Mouse (Mus musculus) testis, postnatal 10 days (tissue): ENCODE measurements around the gene Clps.

Experiments used
- DNase-seq: peaks from one replicate; pipeline ENCODE4 v3.0.0; 2021; ENCODE audit warnings: low spot score

The Clps gene

DNA sequence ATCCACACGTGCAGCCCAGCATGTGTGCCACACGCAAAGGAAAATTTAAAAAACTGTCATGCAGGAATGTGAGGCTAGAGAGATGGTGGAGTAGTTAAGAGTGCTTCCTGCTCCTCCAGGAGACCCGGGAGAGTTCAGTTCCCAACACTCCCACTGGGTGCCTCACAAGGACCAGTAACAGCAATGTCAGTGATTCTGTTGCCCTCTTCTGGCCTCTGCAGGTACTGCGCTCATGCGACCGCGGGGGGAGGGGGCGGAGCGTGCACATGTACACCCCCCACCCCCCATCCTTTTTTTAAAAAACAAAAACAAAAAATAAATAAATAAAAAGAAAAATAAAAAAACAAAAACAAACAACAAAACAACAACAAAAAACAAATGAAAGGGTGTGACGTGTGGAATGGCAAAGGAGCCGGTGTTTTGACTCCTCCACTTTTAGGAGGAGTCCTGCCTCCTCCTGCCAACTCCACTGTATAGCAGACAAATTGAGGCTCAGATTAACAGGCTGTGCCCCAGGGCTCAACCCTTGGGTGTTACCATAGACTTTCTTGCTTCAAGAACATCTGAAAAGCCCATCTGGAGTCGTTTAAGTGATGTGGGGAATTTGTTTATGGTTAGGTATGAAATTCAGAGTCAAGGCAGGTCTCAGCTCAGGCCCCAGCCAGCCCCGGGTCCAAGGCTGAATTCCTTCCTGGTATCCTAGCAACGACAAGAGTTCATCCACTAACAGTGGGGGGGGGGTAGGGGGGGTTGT lies 7.3 kb downstream of the Clps start:
- DNase-seq = peak; percentile 85

DNA sequence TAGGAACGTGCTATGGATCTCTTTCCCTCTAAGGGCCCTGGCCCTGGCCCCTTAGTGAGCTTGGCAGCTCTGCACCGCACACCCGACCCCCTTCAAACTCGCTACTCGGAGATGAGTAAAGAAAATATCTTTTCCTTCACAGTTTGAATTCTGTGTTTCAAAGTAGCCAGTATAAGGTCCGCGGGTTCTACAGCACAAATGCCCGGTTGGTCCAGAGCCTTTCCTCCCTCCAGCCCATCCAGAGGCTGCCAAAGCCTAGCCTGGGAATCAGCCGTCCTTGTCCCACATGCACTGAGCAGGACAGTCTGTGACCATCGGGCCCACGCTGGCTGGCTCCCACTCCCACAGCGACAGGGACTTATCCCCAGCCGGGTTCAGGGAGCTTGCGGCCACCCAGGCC lies 11.5 kb downstream of the Clps start, which contains the start of gene Clpsl2:
Gene Clpsl2, plus strand, starts transcription at position 301 of the 400 bp plus-strand sequence.
- no peak for DNase-seq

DNA sequence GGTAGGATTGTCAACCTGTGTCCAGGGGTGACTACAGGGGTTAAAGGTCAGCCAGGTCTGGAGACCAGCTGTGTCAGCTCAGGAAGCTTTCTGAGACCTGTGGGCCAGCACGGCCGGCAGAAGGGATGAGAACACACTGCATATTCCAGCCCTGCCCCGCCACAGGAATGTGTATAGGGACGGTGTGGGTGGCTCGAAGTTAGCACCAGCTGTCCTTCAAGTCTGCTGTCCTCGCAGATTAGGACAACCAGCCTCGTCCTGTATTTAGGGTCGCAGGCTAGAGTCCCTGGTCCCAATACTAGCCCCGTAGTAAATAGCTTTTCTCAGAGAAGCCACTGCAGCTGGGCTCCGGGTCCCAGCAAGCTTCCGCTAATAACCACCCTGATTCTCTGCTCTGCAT lies 12.0 kb downstream of the Clps start:
- DNase-seq = no peak

GRCm38 (mm10) chr17:28546925-28547324 lies 13.6 kb downstream of the Clps start:
- DNase-seq = no peak

GRCm38 (mm10) chr17:28537881-28538280 lies 22.7 kb downstream of the Clps start:
- DNase-seq = no peak

DNA sequence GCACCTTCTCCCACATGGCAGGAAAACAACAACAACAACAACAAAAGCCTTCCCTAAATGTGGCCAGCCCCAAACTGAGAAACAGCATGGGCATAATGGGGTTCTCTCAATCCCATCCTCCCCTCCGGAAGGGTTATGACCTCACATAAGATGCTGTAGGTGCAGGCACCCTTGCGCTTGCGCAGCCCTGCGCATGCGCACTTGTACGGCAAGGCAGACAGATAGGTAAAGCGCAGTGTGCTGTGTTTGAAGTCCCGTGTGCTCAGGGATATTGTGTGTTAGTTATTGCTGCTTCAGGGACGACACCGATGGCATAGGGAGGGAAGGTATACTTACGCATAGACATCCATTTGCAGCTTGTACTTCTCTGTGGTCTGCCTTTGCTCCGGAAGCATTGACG lies 27.2 kb downstream of the Clps start:
- DNase-seq = no peak

DNA sequence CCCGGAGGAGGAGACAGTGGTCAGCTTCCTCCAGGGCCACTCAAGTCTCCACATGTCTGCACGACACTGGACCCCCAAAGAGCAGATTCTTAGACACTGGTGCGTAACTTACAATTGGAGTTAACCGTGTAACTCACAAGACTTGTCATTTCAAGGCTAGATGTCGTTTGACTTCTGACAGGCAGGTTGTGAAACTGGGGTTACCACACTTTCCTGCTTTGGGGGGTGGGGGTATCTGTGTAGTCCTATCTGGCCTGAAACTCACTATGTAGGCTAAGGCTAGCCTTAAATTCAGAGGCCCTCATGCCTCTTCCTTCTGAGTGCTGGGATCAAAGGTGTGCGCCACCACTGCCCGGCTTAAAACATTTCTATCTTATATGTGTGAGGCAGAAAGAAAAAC lies 28.0 kb downstream of the Clps start:
- DNase-seq = no peak

DNA sequence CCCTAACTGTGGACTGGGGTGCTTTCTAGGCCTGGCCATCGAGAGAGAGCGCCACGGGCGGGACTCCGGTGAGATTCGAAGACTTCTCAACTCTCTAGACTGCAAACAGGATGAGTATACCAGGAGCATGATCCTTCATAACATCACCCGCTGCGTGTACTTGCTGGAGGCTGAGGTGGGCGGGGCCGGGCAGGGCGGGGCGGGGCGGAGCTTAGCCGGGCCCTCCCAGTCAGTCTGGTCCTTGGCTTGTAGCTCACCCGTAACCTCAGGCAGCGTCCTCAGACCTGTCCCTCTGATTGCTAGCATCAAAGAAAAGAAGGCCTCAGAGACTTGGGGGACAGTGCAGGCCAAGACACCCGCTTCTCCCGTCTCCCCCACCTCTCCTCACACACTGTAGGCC lies 28.6 kb downstream of the Clps start:
- DNase-seq = no peak

GRCm38 (mm10) chr17:28530506-28530905 lies 30.1 kb downstream of the Clps start, which contains the start of gene Armc12:
Gene Armc12, plus strand, starts transcription at chr17:28530806.
- no peak for DNase-seq

- no peak for DNase-seq
These were observed 31.4 kb downstream of the Clps start for GRCm38 (mm10) chr17:28529116-28529515.

GRCm38 (mm10) chr17:28528043-28528351 lies 32.6 kb downstream of the Clps start:
- DNase-seq = peak; percentile 91

DNA sequence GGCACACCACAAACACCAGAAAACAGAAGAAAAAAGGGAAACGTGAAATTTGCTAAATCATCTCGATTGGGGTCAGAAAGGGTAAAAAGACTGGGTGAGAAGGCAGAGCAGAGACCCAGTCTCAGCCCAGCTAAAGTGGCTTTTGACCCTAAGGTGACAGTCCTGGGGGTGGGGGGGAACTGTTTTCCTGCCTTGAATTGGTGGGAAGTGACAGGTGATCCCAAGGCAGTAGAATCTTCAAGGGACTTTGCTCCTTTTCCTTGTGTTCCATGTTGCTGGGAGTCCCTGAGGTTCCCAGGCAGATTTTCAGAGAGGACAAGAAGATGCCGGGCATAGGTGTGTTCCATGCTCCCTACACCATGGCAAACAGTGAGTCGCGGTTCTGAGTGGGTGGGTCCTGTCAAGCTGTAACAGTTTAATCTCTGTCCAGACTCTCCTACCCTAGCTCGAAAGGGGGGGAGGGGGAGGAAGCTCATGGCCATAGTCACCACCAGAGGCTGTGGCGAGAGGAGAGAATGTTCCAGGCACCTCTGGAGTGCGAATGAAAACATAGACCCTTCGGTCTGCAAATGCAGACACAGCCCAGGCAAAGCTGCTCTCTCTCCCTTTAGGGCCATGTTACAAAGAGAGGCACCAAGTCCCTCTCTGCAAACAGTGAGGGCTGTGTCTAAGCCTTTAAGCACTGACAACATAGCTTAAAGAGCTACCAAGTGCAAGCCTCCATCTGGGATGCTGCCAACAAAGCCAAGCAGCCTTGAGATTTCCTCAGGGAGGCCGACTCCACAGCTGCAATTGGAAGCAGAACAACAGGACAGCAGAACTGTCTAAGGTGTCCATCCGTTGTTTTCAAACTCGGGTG lies 33.2 kb downstream of the Clps start:
- DNase-seq = peak; percentile 79

DNA sequence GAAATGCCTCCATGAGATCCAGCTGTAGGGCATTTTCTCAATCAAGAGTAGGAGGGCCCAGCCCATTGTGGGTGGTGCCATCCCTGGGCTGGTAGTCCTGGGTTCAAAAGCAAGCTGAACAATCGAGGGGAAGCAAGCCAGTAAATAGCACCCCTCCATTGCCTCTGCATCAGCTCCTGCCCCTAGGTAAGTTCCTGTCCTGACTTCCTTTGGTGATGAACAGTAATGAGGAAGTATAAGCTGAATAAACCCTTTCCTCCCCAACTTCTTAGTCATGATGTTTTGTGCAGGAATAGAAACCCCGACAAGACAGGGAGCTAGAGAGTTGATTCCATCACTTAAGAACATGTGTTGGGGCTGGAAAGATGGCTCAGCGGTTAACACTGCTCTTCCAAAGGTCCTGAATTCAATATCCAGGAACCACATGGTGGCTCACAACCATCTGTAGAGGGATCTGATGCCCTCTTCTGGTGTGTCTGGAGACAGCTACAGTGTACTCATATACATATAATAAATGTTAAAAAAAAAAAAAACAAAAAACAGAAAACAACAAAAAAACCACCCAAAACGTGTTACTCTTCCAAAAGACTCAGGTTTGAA lies 35.6 kb downstream of the Clps start:
- DNase-seq = no peak

- DNase-seq = no peak
These were observed 36.4 kb downstream of the Clps start for GRCm38 (mm10) chr17:28524009-28524695.

DNA sequence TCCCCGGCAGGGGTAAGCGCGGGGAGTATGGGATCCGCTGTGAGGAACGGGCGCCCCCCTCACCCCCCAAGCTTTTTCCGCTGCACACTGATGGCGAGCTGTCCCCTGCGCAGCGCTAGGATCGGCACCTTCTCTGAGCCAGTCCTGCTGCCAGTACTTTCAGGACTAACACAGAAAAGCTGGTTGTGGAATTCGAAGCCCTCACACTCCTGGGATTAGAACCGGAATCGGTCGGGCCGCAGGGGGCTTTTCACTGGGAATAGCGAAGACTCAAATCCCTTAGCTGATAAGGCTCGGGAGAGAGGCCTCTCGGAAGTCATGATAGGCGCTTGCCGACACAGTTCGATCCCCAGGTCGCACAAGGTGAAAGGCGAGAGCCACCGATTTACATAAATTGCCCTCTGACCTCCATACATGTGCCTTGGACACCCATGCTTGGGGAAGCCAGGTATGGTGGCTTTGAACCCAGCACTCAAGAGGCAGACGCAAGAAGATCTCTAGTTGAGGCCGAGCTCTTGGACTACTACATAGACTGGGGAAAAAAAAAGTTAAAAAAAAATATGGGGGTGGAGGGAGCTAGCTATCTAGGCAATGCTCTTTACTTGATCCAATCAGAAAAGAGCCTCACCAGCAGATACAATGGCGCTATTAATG lies 37.1 kb downstream of the Clps start:
- DNase-seq = no peak

DNA sequence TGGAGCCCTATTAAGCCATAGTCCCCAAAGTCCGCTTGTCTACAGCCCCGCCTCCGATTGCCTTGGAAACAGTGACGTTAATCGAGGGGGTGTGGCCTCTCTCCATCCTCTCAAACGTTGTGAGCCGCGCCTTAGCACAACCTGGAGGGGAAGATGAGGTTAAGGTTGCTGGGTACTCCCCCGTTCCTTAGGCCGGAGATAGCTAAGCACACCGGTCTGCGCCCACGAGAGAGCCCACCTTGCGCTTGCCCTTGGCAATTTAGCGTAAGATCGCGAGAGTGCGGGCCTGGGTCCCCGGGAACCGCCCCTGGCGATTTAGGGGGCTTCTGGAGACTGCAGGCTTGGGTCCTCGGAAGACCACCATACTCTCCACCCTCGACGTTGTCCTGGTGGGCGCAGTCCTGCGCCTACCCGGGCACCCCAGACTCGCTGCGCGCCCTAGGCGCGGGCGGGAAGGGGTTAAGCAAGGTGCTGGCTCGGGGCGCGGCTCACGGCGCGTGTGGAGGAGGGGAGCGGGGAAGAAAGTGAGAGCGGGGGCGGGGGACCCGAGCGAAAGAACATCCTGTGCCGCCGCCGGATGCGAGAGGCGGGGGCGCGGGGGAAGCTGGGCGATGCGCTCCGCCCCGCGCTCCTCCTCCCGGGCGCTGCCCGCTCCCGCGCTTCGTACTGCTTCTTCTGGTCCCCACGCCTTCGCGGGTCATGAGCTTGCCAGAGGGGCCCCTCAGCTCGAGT lies 37.8 kb downstream of the Clps start:
- peak; percentile 96 for DNase-seq

DNA sequence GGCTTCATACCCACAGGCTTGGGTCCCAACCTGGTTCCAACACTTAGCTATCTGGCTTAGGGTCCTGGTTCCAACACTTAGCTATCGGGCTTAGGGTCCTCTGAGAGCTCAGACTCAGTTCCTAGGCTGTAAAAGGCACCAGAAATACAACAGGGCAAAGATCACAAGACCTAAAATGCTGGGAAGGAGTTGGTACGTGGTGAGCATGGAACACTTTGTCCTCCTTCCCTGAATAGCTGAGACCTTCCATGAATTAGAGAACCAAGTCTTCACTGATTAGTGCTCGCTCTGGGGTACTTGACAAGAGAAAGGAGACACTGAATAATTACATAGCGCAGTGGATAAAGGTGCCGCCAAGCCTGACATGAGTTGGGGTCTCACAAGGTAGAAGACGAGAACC lies 38.6 kb downstream of the Clps start:
- DNase-seq = no peak

- no peak for DNase-seq
These were observed 39.4 kb downstream of the Clps start for GRCm38 (mm10) chr17:28521071-28521726.

DNA sequence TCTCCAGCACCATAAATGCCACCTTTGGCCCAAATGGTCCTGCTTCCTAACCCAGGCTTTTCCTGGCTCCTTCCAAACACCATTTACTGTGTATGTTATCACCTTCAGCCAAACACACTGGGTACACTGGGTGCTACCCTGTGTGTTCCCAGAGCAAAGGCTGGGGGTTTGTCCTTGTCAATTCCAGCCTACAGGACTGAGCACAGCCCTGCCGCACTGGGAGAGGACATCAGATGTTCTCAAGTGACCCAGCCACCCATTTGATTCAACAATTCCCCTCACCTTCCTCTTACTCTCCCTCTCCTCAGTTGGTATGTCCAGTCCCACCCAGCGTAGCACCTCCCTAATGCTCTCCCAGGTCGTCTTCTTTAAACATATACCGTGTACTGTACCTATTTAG lies 40.0 kb downstream of the Clps start:
- DNase-seq = no peak

GRCm38 (mm10) chr17:28519827-28520226 lies 40.7 kb downstream of the Clps start:
- no peak for DNase-seq

DNA sequence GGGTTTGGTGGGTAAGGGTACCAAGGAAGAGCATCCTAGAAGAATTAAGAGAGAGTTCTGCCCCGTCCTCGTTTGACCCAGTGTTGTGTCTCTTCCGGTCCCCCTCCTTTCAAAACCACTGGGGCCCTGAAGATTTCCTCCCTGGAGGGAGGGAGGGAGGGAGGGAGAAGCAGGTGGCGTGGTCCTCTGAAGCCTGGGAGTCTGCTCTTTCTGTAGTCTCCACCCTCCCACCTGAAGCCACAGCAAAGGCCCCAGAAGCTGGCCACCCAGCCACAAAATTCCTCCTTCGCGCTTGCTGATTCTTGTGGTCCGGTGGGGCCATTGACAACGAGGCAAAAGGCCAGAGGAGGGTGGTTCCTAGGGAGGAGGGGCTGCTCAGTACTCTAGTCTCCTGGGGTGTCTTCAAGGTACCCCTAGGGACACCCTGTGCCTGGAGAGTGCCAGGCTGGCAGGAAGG lies 41.9 kb downstream of the Clps start:
- no peak for DNase-seq
